Mouse (Mus musculus): Measurements from ENCODE around the gene Ctdsp2. TPM values are rescaled to one million over a fixed set of nuclear protein-coding genes. Genes with fewer than 3 reads are reported as not detected.

The Ctdsp2 gene
- polyA plus RNA-seq, 1 experiment, result 119 TPM

DNA sequence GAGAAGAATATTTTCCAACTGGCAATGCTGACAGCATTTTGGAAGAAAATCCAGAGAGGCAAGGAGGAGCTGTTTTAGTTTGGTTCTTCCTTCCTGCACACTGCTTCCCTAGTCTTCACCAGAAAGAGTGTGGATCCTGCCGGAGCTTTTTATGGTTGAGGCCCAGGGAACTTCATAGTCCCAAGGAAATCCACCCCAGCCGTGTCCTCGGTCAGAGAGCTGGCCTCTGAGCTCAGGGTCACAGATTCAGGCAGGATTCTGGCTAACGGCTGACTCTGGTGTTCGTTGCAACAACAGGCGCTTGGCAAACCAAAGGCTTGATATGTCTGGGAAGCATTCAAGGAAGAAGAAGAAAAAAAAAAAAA, 15.6 kb upstream of the Ctdsp2 start:
- no peak for DNase-seq (ENCODE audit: low read depth)

DNA sequence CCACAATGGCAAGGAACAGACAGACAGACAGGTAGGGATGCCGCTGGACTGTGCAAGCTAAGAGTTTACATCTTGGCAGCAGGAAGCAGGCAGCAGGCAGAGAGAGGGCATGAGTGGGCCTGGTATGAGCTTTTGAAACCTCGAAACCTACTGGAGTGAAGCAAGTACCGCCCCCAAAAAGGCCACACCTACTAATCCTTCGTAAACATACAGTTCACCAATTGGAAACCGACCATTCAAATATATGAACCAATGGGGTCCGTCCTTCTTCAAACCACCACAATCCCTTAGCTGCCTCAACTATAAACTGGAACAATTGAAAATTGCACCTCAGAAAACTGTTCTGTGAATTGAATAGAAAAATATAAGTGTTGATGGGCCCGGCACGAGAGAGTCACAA, 14.7 kb upstream of the Ctdsp2 start:
- no peak for DNase-seq (ENCODE audit: low read depth)

DNA sequence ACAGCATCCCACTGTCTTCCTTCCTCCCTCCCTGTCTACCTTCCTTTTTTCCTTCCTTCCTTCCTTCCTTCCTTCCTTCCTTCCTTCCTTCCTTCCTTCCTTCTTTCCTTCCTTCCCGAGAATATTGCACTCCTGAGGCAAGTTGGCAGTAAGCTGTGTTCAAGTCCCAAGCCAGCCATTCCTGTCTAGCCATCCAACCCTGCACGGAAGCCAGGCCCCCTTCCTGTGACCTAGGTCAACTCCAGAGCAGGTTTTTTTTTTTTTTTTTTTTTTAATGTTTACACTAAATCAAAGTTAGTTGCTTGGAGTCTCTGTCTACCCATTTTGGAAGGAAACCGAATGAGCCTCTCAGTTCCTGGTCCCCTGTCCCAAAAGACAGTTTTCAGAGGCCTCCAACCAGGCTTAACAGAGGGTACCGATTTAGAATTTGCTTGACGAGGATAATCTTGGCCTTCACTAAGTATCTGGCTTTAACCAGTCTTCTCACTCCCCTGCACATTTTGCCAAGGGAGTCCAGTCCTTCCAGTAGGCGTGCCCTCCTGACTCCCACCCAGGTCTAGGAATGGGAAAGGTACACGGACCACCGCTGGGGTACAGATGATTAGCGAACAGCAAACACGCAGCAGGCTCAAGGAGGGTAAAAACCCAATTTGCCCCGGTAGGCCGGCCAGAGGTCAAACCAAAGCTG, 7.0 kb upstream of the Ctdsp2 start:
- no peak for DNase-seq (ENCODE audit: low read depth)

DNA sequence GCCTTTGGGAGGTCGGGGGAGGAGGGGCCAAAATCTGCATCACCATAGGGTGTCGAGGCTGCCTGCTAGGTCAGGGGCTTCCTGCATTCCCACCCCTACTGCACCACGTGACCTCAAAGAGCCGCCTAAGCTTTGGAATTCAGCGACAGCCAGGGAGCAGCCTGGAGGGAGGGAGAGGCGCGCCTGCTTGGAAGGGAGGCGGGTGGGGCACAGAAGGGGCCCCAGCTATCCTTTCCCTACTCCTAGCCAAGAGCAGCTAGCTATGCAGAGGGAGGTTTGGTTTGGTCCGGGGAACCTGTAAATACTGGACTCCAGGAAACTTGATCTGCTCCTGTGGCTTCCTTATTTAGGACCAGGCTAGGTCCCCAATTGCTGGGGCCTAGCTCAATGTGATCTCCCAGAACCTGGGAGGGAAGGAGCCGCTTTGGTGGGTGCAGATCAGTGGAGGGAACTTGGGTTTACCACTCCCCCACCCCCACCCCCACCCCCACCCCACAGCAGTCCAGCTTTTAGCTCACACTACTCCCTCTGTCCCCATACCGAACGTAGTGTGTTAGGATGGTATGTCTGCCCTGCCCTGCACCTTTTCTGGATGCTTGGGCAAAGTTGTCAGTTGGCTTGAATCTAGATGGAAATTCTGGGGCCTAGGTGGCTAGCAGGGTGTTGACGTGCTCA, 6.3 kb upstream of the Ctdsp2 start:
- DNase-seq (ENCODE audit: low read depth), result no peak

DNA sequence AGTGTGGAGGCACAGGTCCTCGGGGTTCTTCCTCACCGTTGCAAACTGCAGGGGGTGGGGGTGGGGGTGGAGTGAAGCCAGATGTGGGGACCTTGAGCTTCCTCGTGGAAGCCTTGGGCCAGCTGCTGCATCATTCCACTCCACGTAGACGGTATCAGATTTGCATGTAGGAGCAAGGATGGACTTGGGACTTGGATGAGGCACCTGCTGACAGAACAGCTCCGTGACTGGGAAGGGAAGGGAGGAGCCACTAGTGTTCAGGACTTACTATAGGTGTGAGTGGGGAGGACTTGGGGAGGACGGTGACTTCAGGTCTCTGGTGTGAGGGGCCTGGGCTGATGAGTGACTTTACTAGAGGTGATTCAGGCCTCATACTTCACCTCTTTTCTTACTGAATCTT, 5.5 kb upstream of the Ctdsp2 start:
- DNase-seq (ENCODE audit: low read depth), result no peak

DNA sequence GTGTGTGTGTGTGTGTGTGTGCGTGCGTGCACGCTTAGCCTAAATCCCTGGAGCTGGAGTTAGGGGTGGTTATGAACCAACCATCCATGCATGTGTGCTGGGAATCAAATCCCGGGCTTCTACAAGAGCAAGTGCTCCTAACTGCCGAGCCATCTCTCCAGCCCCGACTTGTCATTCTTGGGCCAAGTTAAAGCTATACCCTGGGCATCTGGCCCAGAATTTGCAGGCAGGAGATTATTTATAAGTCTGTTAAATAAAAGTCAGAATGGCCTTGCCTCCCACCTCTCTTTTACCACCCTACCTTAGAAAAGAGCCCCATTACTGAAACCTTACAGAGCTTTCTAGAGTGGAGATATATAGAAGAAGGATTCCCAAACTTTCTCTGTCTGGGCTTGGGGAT, 2.8 kb upstream of the Ctdsp2 start:
- no peak for DNase-seq (ENCODE audit: low read depth)

DNA sequence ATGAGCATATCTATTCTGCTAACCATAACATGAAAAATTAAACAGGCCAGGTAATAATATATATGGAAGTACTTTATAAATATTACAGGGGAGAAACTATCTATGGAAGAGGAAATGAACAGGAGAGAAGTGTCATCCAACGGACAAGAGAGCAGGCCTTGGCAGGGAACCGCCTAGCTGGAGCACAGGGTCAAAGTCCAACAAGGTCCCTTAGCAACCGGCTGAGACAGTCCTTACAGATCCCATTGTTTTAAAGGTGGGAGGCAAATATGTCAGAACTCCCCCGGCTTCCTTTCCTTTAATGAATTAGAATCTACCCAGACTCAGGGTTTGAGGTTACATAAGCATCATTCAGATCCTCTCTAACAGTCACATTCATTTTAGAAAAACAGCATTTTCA, 1.4 kb upstream of the Ctdsp2 start:
- DNase-seq (ENCODE audit: low read depth), result no peak

DNA sequence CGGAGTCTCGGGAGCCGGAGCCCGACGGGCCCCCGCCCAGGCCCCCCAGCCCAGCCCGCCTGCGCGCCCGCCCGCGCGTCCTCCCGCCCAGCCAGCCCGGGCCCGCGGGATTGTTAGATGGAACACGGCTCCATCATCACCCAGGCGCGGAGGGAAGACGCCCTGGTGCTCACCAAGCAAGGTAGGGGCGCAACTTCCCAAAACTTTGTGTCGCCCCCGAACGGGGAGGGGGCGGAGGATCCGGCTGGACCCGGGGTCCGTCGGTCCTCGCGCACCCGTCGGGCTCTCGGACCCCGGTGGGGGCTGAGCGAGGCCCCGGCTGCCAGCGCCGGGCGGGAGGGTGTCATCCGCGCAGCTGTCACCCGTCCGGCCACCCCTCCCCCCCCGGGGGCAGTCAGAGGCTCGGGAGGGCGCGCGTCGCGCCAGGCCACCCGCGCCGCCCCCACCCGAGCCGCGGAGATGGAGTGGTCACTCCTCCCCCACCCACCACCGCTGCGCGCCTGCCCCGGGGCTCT, 661 bp downstream of the Ctdsp2 start:
- no peak for DNase-seq (ENCODE audit: low read depth)

DNA sequence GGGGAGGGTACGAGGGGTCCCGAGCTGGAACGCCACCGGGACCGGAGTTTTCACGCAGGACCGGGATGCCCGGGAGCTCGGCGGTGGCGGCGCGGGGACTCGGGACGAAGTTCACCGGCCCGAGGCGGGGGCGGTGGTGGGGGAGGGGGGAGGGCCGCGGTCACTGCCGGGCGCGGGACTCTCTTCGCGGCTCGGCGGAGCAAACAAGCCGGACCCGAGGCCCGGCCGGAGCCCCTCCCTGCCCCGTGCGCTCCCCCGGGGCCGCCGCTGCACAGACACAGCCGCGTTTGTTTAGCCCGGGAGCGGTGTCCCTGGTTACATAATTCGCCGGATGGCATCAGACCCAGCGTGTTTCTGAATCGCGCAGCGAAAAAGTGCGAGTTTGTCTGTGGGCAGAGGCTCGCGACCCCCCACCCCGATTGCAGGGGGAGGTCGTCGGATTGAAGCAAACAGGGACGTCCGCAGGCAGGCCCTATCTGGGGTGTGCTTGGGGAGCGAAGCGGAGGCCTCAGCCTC, 1.2 kb downstream of the Ctdsp2 start:
- no peak for DNase-seq (ENCODE audit: low read depth)

DNA sequence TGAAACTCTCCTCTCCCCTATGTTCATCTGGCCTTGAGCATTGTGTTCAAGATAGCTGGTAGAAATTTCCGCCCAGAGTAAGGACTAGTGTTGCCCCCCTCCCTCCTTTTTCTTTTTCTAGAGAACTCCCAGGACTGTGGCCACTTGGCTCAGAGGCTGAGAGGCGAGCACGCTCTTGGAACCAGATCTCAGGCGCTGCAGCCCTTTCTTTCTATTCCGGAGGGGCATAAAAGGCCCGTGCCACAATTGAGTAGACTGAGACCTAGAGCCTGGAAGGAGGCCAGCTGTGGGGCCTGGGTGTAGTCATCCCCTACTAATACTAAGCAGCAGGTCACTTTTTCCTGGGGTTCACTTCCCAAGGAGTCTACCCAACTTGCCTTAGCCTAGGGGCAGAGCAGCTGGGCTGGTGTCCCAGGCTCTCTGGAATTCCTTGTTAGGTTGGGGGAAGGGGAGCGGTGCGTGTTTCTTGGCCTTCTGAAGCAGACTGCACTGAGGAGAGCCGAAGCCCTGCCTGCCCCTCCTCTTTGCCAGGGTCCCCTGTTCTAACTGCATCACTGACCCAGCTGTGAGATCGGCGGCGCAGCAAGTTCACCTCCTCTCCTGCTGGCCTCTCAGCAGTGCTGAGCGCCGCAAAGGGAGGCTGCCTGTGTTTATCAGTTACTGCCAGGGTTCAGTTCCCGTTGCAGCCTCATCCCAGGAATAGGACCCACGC, 1.9 kb downstream of the Ctdsp2 start:
- DNase-seq (ENCODE audit: low read depth), result no peak

DNA sequence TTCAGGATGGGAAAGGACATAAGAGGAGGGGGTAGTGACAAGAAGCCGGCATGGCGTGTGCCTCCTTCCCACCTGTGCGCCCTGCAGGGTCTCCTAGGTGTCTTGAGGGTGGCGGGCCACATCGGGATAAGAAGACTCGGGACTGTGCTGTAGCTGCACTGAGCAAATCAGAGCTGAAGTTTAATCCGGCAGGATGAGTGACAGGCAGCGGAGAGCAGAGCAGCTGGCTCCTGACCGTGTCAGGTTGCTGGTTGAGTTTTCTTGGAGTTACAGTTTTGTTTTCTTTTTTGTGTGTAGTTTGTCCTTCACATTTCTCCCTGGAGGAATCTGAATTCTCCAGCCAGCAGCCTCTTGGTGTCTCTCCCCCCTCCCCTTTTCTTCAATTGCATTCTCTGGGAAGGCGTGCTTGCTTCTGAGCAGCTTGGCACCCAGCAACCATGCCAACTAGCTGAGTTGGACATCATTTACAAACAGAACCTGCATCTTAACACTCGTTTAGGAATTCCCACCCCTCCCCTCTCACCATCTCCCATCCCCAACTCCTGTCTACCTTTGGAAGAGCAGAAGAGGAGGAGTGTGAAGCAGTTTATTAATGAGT, 2.5 kb downstream of the Ctdsp2 start:
- no peak for DNase-seq (ENCODE audit: low read depth)

DNA sequence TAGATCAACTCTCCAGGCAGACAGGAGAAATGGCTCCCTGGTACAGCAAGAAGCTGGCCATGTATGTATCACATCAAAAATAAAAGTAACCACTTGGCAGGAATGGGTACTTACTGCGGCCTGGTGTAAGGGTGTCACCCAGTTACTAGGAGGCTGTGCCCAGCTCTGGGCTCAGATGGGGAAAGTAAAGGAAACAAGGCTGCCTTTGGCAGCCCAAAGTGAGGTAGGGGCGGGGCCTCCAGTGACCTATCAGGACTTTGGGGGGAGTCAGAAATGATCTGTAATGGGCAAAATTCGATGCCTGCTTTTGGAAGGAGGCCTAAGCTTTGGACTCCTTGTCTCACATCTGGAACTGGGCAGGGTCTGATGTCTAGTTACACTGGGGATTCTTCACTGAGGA, 3.2 kb downstream of the Ctdsp2 start:
- DNase-seq (ENCODE audit: low read depth), result no peak

DNA sequence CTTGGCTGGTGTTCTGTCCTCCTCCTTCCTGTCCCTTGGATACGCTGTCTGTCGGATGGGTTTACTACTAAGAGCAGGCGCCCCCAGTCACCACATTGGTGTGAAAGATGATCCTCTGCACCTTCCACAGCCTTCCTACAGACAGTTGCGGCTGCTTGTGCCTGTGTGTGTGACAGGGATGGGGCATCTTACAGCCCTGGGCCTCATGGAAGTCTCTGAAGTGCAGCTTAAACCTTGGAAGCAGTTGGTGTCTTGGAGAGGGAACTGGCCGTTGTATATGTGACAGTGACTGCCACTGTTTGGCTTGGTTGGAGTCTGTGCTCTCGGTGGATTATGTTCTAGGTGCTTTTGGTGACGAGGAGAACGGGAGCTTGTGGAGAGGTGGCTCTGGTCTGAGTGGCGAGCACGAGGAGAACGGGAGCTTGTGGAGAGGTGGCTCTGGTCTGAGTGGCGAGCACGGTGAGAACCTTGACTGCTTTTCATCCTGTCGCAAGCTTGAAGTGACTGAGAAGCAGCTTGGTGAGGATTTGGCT, 4.7 kb downstream of the Ctdsp2 start:
- no peak for DNase-seq (ENCODE audit: low read depth)

DNA sequence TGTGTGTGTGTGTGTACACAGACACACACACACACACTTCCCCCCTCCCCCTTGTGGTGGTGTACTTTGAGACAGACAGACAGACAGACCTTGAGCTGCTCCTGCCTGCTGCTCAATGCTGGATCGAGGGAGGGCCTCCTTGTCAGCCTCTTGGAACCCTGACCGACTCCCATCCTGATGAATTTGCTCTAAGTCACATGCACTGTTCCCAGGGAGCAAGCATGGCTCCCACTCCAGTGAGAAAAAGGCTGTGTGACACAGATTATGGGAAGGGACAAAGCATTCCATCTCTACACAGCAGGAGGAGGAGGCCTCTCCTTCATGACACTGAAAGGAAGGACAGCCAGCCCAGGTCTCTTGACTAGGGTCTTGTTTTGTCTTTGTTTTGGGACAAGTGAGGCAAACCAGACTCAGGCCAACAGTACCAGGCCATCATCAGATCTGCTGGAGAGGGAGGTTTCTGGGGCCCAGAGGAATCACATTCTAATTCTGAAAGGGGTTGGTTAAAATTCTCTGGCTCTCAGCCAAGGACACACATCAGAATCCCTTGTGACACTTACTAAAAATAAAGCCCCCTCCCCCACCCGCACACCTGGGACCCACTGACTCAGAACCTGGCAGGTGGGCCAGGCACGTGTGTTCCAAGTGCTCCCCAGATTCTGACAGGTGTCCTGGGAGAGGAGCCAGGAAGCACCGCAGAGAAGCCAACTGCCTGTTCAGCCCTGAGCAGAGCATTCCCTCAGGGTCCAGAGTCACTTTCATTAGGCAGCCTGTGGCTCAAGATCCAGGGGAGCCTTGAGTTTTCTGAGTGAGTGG, 5.9 kb downstream of the Ctdsp2 start:
- no peak for DNase-seq (ENCODE audit: low read depth)

DNA sequence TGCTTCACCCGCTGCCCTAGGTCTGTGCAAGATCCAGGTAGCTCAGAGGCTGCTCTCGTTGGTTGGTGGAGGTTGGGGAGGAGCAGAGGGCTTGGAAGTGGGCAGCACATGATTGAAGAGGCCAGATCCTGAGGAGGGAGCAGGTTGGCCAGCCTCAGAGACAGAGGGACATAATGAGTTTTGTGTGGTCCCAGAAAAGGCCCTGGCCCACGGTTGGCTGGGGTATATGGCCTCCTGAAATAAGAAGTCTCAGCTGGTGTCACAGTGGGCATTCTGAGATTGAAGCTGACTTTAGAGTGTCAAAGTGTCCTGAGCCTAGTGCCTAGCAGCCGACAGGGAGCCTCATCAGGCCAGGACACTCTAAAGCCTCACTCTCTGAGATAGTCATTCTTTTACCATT, 6.6 kb downstream of the Ctdsp2 start:
- DNase-seq (ENCODE audit: low read depth), result no peak

DNA sequence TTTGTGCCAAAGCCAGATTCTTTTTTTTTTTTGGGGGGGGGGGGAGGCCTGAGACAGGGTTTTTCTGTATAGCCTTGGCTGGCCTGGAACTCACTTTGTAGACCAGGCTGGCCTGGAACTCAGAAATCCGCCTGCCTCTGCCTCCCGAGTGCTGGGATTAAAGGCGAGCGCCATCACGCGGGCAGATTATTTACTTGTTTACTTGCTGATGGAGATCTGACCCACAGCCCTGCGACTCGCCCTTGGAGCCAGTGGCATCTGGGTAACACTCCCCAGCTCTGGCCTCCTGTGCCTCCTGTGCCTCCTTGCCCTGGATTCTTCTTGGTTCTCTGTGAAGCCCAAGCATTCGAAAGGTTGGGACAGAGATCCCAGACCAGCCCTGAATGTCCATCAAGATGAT, 7.1 kb downstream of the Ctdsp2 start:
- no peak for DNase-seq (ENCODE audit: low read depth)

DNA sequence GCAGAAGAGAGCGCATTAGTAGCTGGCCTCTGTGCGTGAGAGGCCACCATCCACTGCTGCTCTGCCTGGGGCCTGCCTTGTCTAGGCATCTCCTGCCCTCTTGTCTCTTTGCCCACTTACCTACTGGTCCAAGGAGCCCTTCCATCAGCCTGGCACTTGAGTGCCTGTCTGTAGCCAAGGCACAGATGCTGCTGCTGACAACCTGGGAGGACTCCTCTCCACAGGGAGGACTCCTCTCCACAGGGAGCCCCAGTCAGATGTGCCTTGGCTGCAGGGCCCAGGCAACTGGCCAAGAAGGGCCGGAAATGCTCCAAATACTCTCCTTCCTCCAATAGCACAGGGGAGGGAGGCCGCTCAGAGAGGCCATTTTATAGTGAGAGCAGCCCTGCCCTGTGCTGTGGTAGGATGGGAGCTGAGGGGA, 8.0 kb downstream of the Ctdsp2 start:
- DNase-seq (ENCODE audit: low read depth), result no peak

DNA sequence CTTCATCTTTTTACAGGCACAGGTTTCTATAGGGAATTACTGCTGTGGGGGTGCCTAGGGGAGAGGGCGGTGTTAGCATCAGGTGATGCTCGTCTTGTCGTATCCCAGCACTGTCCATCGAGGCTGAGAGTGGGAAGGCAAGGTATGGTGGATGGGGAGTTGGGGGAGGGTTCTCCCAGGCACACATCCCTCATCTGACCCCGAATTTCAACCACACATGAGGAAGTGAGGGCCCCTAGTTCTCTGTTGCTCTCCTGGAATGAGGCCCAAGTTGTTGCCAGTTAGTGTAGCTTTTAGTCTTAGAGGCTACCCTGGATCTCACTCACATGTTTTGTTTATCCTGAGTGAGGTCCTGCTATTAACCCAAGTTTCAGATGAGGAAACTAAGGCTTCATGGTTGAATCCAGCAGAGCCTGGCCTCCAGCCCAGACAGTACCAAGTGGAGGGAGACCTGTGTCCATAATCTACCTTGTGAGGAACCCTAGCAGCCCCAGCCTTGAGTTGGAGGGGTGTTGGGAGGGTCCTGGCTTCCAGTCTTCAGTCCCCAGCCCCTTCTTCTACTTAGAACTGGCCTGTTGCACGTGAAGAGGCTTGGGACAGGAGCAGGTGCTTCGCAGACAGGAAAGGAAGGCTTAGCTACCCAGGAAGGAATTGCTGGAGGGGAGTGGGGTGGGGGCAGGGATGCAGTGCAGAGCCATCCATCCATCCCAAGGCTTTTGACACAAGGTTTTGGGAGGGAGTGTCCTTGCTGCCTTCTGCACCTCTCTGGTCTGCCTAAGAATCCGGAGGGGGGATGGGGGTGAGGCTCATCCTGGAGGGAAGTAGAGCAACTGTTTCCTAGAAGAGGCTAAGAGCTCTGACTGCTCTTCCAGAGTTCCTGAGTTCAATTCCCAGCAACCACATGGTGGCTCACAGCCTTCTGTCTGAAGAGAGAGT, 8.9 kb downstream of the Ctdsp2 start:
- no peak for DNase-seq (ENCODE audit: low read depth)

DNA sequence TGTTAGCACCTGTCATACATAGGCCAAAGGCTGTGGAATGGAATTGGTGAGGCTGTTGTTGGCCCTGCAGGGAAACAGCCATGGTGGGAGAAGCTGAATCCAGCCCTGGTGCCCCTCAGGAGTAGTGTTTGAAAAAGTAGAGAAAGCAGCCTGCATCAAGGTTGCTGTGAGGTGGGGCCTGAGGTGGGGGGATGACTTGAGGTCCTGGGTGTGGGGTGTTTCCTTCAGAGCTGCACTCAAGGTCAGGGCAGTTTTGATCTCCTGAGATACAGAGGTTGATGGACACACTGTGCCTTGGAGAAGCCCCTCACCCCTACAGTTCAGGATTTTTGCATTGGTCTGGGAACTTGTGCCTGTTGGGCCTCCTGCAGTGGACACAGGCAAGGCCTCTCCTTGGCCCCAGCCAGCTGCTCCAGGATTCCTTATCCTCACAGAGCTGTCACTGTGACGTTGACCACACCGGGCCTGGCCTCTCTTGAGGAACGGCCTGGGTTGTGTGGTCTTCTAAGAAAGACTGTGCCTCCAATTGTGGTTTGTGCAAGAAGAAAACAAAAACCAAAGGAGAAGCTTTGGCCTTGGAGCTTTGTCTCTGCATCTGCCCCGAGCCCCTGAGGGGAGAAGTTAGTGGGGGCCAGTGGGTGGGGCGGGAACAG, 10.1 kb downstream of the Ctdsp2 start:
- no peak for DNase-seq (ENCODE audit: low read depth)
